Mouse (Mus musculus) CH12.LX (cell line): ENCODE data around the gene Spire2. TPM values are rescaled to one million over a fixed set of nuclear protein-coding genes. Genes with fewer than 3 reads are reported as not detected.
A peak's percentile ranks its signal among the peaks of the same experiment; 100 is the strongest.

ENCODE experiments used
- DNase-seq: peaks from one replicate; pipeline ENCODE4 v3.0.0-alpha.2; 2013; ENCODE audit errors: extremely low read depth
- H3K27ac ChIP-seq: 2 replicates; pipeline ENCODE4 v1.5.1; 2012; ENCODE audit warnings: low read depth, mild to moderate bottlenecking, control low read depth, moderate library complexity; ENCODE audit not compliant: insufficient read depth
- H3K27me3 ChIP-seq: replicated peaks from 2 replicates; pipeline ENCODE3; 2012; ENCODE audit warnings: inconsistent platforms
- H3K36me3 ChIP-seq, 2 experiments: replicated peaks in 1 of 2; 2 replicates each; pipeline versions ENCODE3 to v1.6.1; 2012; ENCODE audit warnings: inconsistent platforms in 1 of 2, low read length in 1 of 2, mild to moderate bottlenecking in 1 of 2, mixed read lengths in 1 of 2, moderate library complexity in 1 of 2; ENCODE audit not compliant: control insufficient read depth in 1 of 2, insufficient read depth in 1 of 2
- H3K4me1 ChIP-seq, 2 experiments: 2 replicates each; pipeline ENCODE4 v1.6.1; 2012; ENCODE audit warnings: inconsistent platforms in 1 of 2, moderate library complexity in 1 of 2; ENCODE audit not compliant: insufficient read depth in 2 of 2, control insufficient read depth in 1 of 2
- H3K4me2 ChIP-seq: 2 replicates; pipeline ENCODE4 v1.6.1; 2012; ENCODE audit warnings: low read depth, mild to moderate bottlenecking, control low read depth; ENCODE audit not compliant: poor library complexity, insufficient read depth, severe bottlenecking
- H3K4me3 ChIP-seq, 3 experiments: fragments of 150-350 bp in 1 of 3; sonication (generic) in 1 of 3; replicated peaks in 1 of 3; 2 replicates each; pipeline versions ENCODE3 to v1.5.1; 2011 to 2012; ENCODE audit warnings: low read depth in 2 of 3, low read length in 2 of 3, mild to moderate bottlenecking in 2 of 3, moderate library complexity in 2 of 3, control low read depth in 1 of 3, improper control_type of control experiment in 1 of 3, inconsistent platforms in 1 of 3, mixed read lengths in 1 of 3; ENCODE audit not compliant: poor library complexity in 1 of 3
- H3K79me2 ChIP-seq: replicated peaks from 2 replicates; pipeline ENCODE4 v1.6.1; 2012; ENCODE audit warnings: mild to moderate bottlenecking, moderate library complexity; ENCODE audit not compliant: control insufficient read depth, poor library complexity, insufficient read depth, severe bottlenecking; ENCODE audit errors: extremely low read depth
- H3K9ac ChIP-seq: 2 replicates; pipeline ENCODE4 v1.6.1; 2012; ENCODE audit warnings: low read depth, mild to moderate bottlenecking, control low read depth, moderate library complexity; ENCODE audit not compliant: insufficient read depth
- H3K9me3 ChIP-seq: replicated peaks from 2 replicates; pipeline ENCODE3; 2012; ENCODE audit warnings: low read length, inconsistent platforms, mixed read lengths
- BHLHE40 ChIP-seq: IDR thresholded peaks from 2 replicates; pipeline ENCODE4 v1.6.1; 2011; ENCODE audit warnings: mild to moderate bottlenecking, low read depth, low read length, improper control_type of control experiment
- CHD2 ChIP-seq: IDR thresholded peaks from 2 replicates; pipeline ENCODE4 v1.6.1; 2011; ENCODE audit warnings: low read length, improper control_type of control experiment
- E2F4 ChIP-seq: IDR thresholded peaks from 2 replicates; pipeline ENCODE4 v1.6.1; 2011; ENCODE audit warnings: low read depth, low read length, improper control_type of control experiment; ENCODE audit not compliant: insufficient replicate concordance
- ELF1 ChIP-seq: IDR thresholded peaks from 2 replicates; pipeline ENCODE4 v1.6.1; 2014; ENCODE audit warnings: low read depth, mild to moderate bottlenecking, inconsistent platforms, low read length, improper control_type of control experiment
- EP300 ChIP-seq: IDR thresholded peaks from 2 replicates; pipeline ENCODE4 v1.6.1; 2011; ENCODE audit warnings: low read length, improper control_type of control experiment
- HCFC1 ChIP-seq: IDR thresholded peaks from 2 replicates; pipeline ENCODE4 v1.6.1; 2012; ENCODE audit warnings: low read depth, mild to moderate bottlenecking, inconsistent platforms, low read length, improper control_type of control experiment
- IRF4 ChIP-seq: IDR thresholded peaks from 2 replicates; pipeline ENCODE4 v1.6.1; 2014; ENCODE audit warnings: low read depth, mild to moderate bottlenecking, inconsistent platforms, low read length, improper control_type of control experiment
- JUND ChIP-seq: conservative IDR thresholded peaks from 2 replicates; pipeline ENCODE4 v1.6.1; 2011; ENCODE audit warnings: low read depth, low read length, improper control_type of control experiment
- KAT2A ChIP-seq: IDR thresholded peaks from 2 replicates; pipeline ENCODE4 v1.6.1; 2012; ENCODE audit warnings: low read length, improper control_type of control experiment, inconsistent platforms; ENCODE audit not compliant: insufficient replicate concordance
- MAX ChIP-seq: IDR thresholded peaks from 2 replicates; pipeline ENCODE4 v1.6.1; 2011; ENCODE audit warnings: low read length, improper control_type of control experiment
- MEF2A ChIP-seq: IDR thresholded peaks from 2 replicates; pipeline ENCODE4 v1.6.1; 2014; ENCODE audit warnings: low read depth, mild to moderate bottlenecking, inconsistent platforms, low read length, improper control_type of control experiment, borderline replicate concordance
- MXI1 ChIP-seq: IDR thresholded peaks from 2 replicates; pipeline ENCODE4 v1.6.1; 2011; ENCODE audit warnings: mild to moderate bottlenecking, low read depth, low read length, improper control_type of control experiment
- MYC ChIP-seq: IDR thresholded peaks from 2 replicates; pipeline ENCODE4 v1.6.1; 2011; ENCODE audit warnings: low read depth, mild to moderate bottlenecking, improper control_type of control experiment, low read length
- NELFE ChIP-seq: IDR thresholded peaks from 2 replicates; pipeline ENCODE4 v1.6.1; 2011; ENCODE audit warnings: low read depth, low read length, improper control_type of control experiment
- NRF1 ChIP-seq: IDR thresholded peaks from 2 replicates; pipeline ENCODE4 v1.6.1; 2014; ENCODE audit warnings: low read depth, mild to moderate bottlenecking, inconsistent platforms, low read length, improper control_type of control experiment, moderate library complexity
- POLR2A ChIP-seq: IDR thresholded peaks from 2 replicates; pipeline ENCODE4 v1.6.1; 2011; ENCODE audit warnings: low read depth, mild to moderate bottlenecking, improper control_type of control experiment, low read length
- POLR2AphosphoS2 ChIP-seq: IDR thresholded peaks from 2 replicates; pipeline ENCODE4 v1.6.1; 2011; ENCODE audit warnings: low read depth, low read length, improper control_type of control experiment
- RAD21 ChIP-seq: IDR thresholded peaks from 2 replicates; pipeline ENCODE4 v1.6.1; 2011; ENCODE audit warnings: low read depth, mild to moderate bottlenecking, low read length, improper control_type of control experiment, moderate library complexity
- RCOR1 ChIP-seq: conservative IDR thresholded peaks from 2 replicates; pipeline ENCODE4 v1.6.1; 2012; ENCODE audit warnings: low read depth, mild to moderate bottlenecking, inconsistent platforms, low read length, improper control_type of control experiment
- SIN3A ChIP-seq: IDR thresholded peaks from 2 replicates; pipeline ENCODE4 v1.6.1; 2012; ENCODE audit warnings: low read length, improper control_type of control experiment, inconsistent platforms
- SMC3 ChIP-seq: IDR thresholded peaks from 2 replicates; pipeline ENCODE4 v1.6.1; 2011; ENCODE audit warnings: low read depth, low read length, improper control_type of control experiment
- TBP ChIP-seq: conservative IDR thresholded peaks from 2 replicates; pipeline ENCODE4 v1.6.1; 2011; ENCODE audit warnings: low read depth, low read length, improper control_type of control experiment
- TCF12 ChIP-seq: IDR thresholded peaks from 2 replicates; pipeline ENCODE4 v1.6.1; 2014; ENCODE audit warnings: low read depth, mild to moderate bottlenecking, inconsistent platforms, low read length, improper control_type of control experiment
- UBTF ChIP-seq: IDR thresholded peaks from 2 replicates; pipeline ENCODE4 v1.6.1; 2012; ENCODE audit warnings: low read depth, mild to moderate bottlenecking, inconsistent platforms, low read length, improper control_type of control experiment, moderate library complexity
- USF1 ChIP-seq: IDR thresholded peaks from 2 replicates; pipeline ENCODE4 v1.6.1; 2014; ENCODE audit warnings: low read depth, mild to moderate bottlenecking, inconsistent platforms, low read length, improper control_type of control experiment
- USF2 ChIP-seq: conservative IDR thresholded peaks from 2 replicates; pipeline ENCODE4 v1.6.1; 2011; ENCODE audit warnings: low read depth, low read length, improper control_type of control experiment
- ZMIZ1 ChIP-seq: IDR thresholded peaks from 2 replicates; pipeline ENCODE4 v1.6.1; 2012; ENCODE audit warnings: low read depth, mild to moderate bottlenecking, inconsistent platforms, low read length, improper control_type of control experiment
- dilution Hi-C: fragments of 300-500 bp; cut with MboI; formaldehyde crosslinking; loops from 2 replicates; pipeline ENCODE4 v1.14.3; 2020; ENCODE audit warnings: low sequenced_read_pairs; ENCODE audit not compliant: extremely low pct_unique_long_range_greater_than_20kb, extremely low pct_ligation_motif_present
- in situ Hi-C: fragments of 300-500 bp; cut with MboI; formaldehyde crosslinking; loops from 3 replicates; pipeline ENCODE4 v1.14.3; 2019; ENCODE audit warnings: low sequenced_read_pairs, low pct_ligation_motif_present, low pct_unique_long_range_greater_than_20kb, mixed read lengths
- polyA plus RNA-seq: library from polyadenylated mRNA; unstranded; fragments of >175 nt; gene quantifications from 2 replicates; pipeline ENCODE4 v1.2.1, GENCODE M21; 2012; ENCODE audit warnings: low read depth; ENCODE audit not compliant: insufficient read length
- total RNA-seq, 2 experiments: library from RNA; depleted of rRNA; stranded (reverse); fragments of 300-350 nt in 1 of 2; fragments of >200 nt in 1 of 2; gene quantifications; 2 replicates each; pipeline ENCODE4 v1.2.3; 2012 to 2014

The Spire2 gene
- total and polyA plus RNA-seq, 3 experiments = 1.1 to 2.9 (median 2.6) TPM

DNA sequence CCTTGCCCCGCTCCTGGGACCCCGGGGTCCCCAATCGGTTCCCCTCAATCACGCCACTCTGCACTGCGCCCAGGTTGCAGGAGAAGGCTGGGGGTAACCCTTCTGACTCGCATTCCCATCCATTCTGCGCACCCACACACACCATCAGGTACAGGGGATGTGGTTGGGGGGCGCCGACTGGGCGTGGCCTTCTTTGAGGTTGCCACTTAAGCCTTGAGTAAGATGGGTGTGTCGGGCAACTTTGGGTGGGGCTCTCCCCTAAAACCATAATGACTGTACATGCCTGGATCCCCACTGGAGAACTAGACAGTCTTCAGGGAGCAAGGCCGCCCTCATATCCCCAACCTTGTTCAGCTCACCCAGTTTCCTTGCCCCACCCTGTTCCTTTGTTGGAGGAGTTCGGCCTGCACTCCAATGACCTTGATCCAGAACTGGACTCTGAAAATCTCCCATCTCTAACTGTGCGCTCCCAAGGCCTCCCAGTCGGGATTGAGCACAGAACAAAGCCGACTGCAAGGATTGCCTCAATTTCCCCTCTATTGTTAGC, 79.3 kb downstream of the Spire2 start:
- peak overlapping the region; percentile 95 for H3K4me2 ChIP-seq
- peak overlapping the region in 2 of 3 experiments; percentile 36 to 55 for H3K4me3 ChIP-seq
- dilution Hi-C loops (no loop called here), in situ Hi-C loops (no loop called here)
- H3K9ac ChIP-seq = peak overlapping the region; percentile 16; the same call in 1 of the 2 replicates
- DNase-seq = no peak
- no peaks in the 10 kb centered on the region for H3K36me3 ChIP-seq
- H3K9me3 ChIP-seq = no peaks in the 10 kb centered on the region
- TF ChIP-seq RAD21 (no peak), MAX (no peak), MYC (no peak), NELFE (no peak), TBP (0 out of 2 replicates have a peak, but pooled peaks have one; percentile 0)
- no peak overlapping the region for H3K27ac ChIP-seq
- H3K27me3 ChIP-seq = peaks cover 41% of the 10 kb centered on the region
- peaks cover 36 to 64% of the 10 kb centered on the region in 2 experiments for H3K4me1 ChIP-seq
- H3K79me2 ChIP-seq = no peaks in the 10 kb centered on the region

DNA sequence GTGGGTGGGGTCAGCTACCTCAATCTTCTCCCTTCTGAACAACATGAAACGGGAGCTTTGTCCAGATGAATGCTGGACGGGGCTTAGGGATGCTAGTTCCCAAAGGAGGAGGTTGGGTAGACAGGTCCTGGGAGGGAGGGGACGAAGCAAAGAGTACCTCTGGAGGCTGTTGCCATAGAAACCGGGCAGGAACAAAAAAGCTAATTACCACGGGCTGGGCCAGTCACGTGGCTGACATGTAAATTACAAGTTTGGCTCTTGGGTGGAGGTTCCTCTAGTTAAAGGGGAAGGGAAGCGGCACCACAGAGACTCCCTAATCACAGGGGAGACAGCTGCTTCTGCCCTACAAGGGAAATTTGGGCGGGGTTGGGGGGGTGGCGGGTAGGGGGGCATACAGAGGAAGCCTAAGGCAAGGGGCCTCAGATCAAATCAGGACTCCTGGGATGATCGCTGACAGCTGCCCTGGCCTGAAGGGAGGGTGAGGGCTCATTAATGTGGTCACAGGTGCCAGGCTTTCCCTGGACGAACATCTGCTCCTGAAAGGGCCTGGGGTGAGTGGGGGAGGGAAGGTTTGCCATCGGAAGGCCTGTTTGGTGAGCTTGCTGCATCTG, 80.2 kb downstream of the Spire2 start:
- H3K9ac ChIP-seq = no peak overlapping the region

DNA sequence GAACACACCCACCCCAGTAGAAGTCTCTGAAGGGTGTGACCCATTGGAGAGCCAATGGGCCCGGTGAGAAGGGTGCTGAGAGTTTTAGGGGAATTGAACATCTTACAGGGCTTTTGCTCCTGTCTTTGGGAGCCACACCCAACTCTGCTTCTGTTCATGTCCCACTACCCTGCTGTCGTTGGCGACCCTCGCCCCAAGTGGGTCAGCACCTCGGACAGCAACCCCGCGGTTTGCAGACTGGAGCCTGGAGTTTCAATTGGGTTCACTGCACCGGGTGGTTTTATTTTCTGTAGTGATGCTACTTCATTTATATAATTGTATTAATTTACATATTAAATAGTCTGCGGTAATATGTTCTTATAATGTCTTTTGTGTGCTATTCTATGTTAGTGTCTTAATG, 81.7 kb downstream of the Spire2 start:
- Histone ChIP-seq H3K9ac (no peak overlapping the region), H3K9me3 (no peaks in the 10 kb centered on the region), H3K4me3 (no peak overlapping the region), H3K4me1 (peaks cover 24 to 52% of the 10 kb centered on the region in 2 experiments), H3K27me3 (peaks cover 24% of the 10 kb centered on the region), H3K36me3 (no peaks in the 10 kb centered on the region), H3K27ac (no peak overlapping the region), H3K4me2 (no peak overlapping the region), H3K79me2 (no peaks in the 10 kb centered on the region)
- dilution Hi-C loops = no loop called here
- no peak for DNase-seq
- in situ Hi-C loops = no loop called here
- no peak for TF ChIP-seq SMC3
- no peak for TF ChIP-seq POLR2AphosphoS2
- no peak for TF ChIP-seq KAT2A
- TF ChIP-seq USF2 = no peak
- TF ChIP-seq CHD2 = no peak
- no peak for TF ChIP-seq RCOR1
- TF ChIP-seq TBP = no peak
- TF ChIP-seq POLR2A = no peak
- TF ChIP-seq BHLHE40 = no peak
- TF ChIP-seq NRF1 = no peak
- TF ChIP-seq EP300 = no peak
- TF ChIP-seq UBTF = no peak
- TF ChIP-seq TCF12 = no peak
- no peak for TF ChIP-seq ELF1
- no peak for TF ChIP-seq MAX
- TF ChIP-seq RAD21 = no peak
- TF ChIP-seq MYC = no peak
- no peak for TF ChIP-seq ZMIZ1
- no peak for TF ChIP-seq HCFC1

More for the DNA sequence above, 80.2 kb downstream of the Spire2 start:
- peaks cover 35 to 61% of the 10 kb centered on the region in 2 experiments for H3K4me1 ChIP-seq
- peak overlapping the region in 1 of 3 experiments; percentile 15 for H3K4me3 ChIP-seq
- no peaks in the 10 kb centered on the region for H3K36me3 ChIP-seq
- H3K79me2 ChIP-seq = no peaks in the 10 kb centered on the region
- peak overlapping the region; percentile 37 for H3K4me2 ChIP-seq
- peak; percentile 88 for DNase-seq
- no peak overlapping the region for H3K27ac ChIP-seq
- no peaks in the 10 kb centered on the region for H3K9me3 ChIP-seq
- H3K27me3 ChIP-seq = peaks cover 38% of the 10 kb centered on the region
- dilution Hi-C loops = no loop called here
- in situ Hi-C loops = no loop called here
- TF ChIP-seq MEF2A = no peak
- TF ChIP-seq E2F4 = no peak
- no peak for TF ChIP-seq ELF1
- peak; percentile 76 for TF ChIP-seq BHLHE40
- no peak for TF ChIP-seq IRF4
- peak; percentile 85 for TF ChIP-seq USF2
- TF ChIP-seq TCF12 = 0 out of 2 replicates have a peak, but pooled peaks have one; percentile 20
- 0 out of 2 replicates have a peak, but pooled peaks have one; percentile 10 for TF ChIP-seq EP300
- TF ChIP-seq MAX = peak; percentile 75
- peak; percentile 86 for TF ChIP-seq USF1
- peak; percentile 68 for TF ChIP-seq MXI1
- TF ChIP-seq JUND = no peak
- 0 out of 2 replicates have a peak, but pooled peaks have one; percentile 58 for TF ChIP-seq SIN3A
